Mouse (Mus musculus): Measurements from ENCODE around the gene Kansl1l.

DNA sequence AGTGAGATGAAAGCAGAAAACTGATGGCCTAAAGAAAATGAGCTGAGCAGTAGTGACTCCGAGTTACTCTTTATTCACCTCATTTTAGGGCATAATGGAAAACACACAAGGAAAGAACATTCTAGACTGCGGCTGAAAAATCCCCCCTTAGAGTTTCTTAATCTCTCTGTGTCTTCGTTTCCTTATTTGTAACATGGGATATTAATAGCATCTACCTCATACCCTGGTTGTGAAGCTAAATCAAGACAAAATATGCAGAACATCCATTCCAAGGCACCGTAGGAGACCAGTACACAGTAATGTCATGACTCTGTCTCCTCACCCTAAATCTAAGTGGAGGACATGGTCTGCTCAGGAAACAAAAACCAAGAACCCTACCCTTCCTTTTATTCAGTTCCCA, 48.3 kb upstream of the Kansl1l start:
- no peak for TF ChIP-seq TAL1 (IDR thresholded peaks at IDR 0.05; ENCODE audit: low read length)
- no peak for TF ChIP-seq GATA1 (IDR thresholded peaks at IDR 0.05; ENCODE audit: low read length)

Measured in erythroblast, embryonic 14.5 days (primary cell).